Mouse (Mus musculus) kidney, adult 2 months (tissue): ENCODE results near the gene 2410137M14Rik.

Experiments
- CTCF ChIP-seq: fragments of 200-500 bp; conservative IDR thresholded peaks from 2 replicates; pipeline ENCODE4 v1.5.1; 2011; ENCODE audit warnings: low read depth, mild to moderate bottlenecking, control low read depth, low read length, moderate library complexity, mixed read lengths; ENCODE audit not compliant: insufficient read depth, insufficient read length
- POLR2A ChIP-seq: fragments of 200-500 bp; IDR thresholded peaks from one replicate; pipeline ENCODE4 v1.6.1; 2011; ENCODE audit warnings: low read depth, low read length, control low read depth

- TF ChIP-seq POLR2A = no peak
- no peak for TF ChIP-seq CTCF
Observed at GRCm38 (mm10) chr17:36929236-36929932, 51.7 kb downstream of the 2410137M14Rik start.
